Mouse (Mus musculus): ENCODE data around the gene Atp2c2.

- TF ChIP-seq CTCF (IDR thresholded peaks at IDR 0.05; ENCODE audit: low read depth) (no peak), EP300 (optimal IDR thresholded peaks at IDR 0.05) (no peak)
Observed at GRCm38 (mm10) chr8:119765761-119766444, 66.1 kb downstream of the Atp2c2 start.
